Mouse (Mus musculus) E14TG2a.4 (cell line): ENCODE data around the gene Ap1s2.

Source experiments
- CTCF ChIP-seq: conservative IDR thresholded peaks from 2 replicates; pipeline ENCODE4 v1.5.1; 2014; ENCODE audit warnings: low read length
- NANOG ChIP-seq: IDR thresholded peaks from 2 replicates; pipeline ENCODE4 v1.6.1; 2014; ENCODE audit warnings: borderline replicate concordance, low read length, mixed read lengths

DNA sequence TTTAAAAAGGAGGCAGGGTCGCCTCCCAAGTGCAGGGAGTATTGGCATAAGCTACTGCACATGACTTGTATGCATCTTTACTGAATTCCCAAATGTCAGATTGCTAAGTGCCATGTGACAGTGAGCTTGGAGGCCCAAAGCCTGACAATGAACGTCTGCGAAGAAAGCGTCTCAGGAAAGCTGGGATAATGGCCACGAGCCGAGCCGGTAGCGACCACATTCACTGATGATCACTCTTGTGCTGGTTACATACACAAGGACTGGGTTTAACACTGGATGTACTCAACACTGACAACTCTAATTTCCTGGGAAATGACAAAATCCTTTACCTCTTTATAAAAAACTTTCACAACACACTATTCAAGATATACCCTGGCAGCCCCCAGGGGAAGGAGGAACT lies 25.9 kb downstream of the Ap1s2 start:
- no peak for TF ChIP-seq CTCF
- no peak for TF ChIP-seq NANOG
